Mouse (Mus musculus) right cerebral cortex, postnatal 36 days (tissue): Measurements from ENCODE around the gene Itpr2.

Experiments used
- DNase-seq, 2 experiments: peaks; one replicate each; pipeline ENCODE4 v3.0.0; 2022; ENCODE audit warnings: low spot score in 2 of 2, mixed read lengths in 1 of 2

Gene Itpr2

GRCm38 (mm10) chr6:146159641-146160040 lies 342.4 kb downstream of the Itpr2 start:
- DNase-seq: no peak

GRCm38 (mm10) chr6:146158717-146159116 lies 343.3 kb downstream of the Itpr2 start:
- DNase-seq: no peak

GRCm38 (mm10) chr6:146157983-146158535 lies 344.0 kb downstream of the Itpr2 start:
- peak; percentile 20 to 26 for DNase-seq

GRCm38 (mm10) chr6:146157099-146157498 lies 344.9 kb downstream of the Itpr2 start:
- DNase-seq: no peak

GRCm38 (mm10) chr6:146156536-146156935 lies 345.5 kb downstream of the Itpr2 start:
- DNase-seq: no peak

GRCm38 (mm10) chr6:146155156-146155734 lies 346.8 kb downstream of the Itpr2 start:
- no peak for DNase-seq

- no peak for DNase-seq
These were observed 349.2 kb downstream of the Itpr2 start for GRCm38 (mm10) chr6:146152843-146153242.

GRCm38 (mm10) chr6:146140966-146141585 lies 360.9 kb downstream of the Itpr2 start:
- DNase-seq: no peak

GRCm38 (mm10) chr6:146140171-146140570 lies 361.9 kb downstream of the Itpr2 start:
- DNase-seq: no peak

GRCm38 (mm10) chr6:146136646-146137045 lies 365.4 kb downstream of the Itpr2 start:
- peak in 1 of 2 experiments; percentile 19 for DNase-seq

GRCm38 (mm10) chr6:146136244-146136643 lies 365.8 kb downstream of the Itpr2 start:
- DNase-seq: no peak

GRCm38 (mm10) chr6:146135291-146135690 lies 366.7 kb downstream of the Itpr2 start:
- no peak for DNase-seq

- no peak for DNase-seq
These were observed 368.1 kb downstream of the Itpr2 start for GRCm38 (mm10) chr6:146133921-146134320.

GRCm38 (mm10) chr6:146129066-146129465 lies 373.0 kb downstream of the Itpr2 start:
- DNase-seq: no peak

- no peak for DNase-seq
These were observed 375.0 kb downstream of the Itpr2 start for GRCm38 (mm10) chr6:146126823-146127681.

- DNase-seq: no peak
These were observed 376.4 kb downstream of the Itpr2 start for GRCm38 (mm10) chr6:146125621-146126020.

- DNase-seq: peak; percentile 29 to 32
These were observed 377.5 kb downstream of the Itpr2 start for GRCm38 (mm10) chr6:146124479-146124878.

GRCm38 (mm10) chr6:146123656-146124055 lies 378.4 kb downstream of the Itpr2 start:
- DNase-seq: no peak

GRCm38 (mm10) chr6:146120172-146120571 lies 381.9 kb downstream of the Itpr2 start:
- no peak for DNase-seq

GRCm38 (mm10) chr6:146114731-146115302 lies 387.2 kb downstream of the Itpr2 start:
- no peak for DNase-seq

GRCm38 (mm10) chr6:146114071-146114470 lies 388.0 kb downstream of the Itpr2 start:
- DNase-seq: no peak

- DNase-seq: no peak
These were observed 388.9 kb downstream of the Itpr2 start for GRCm38 (mm10) chr6:146113085-146113484.
